Mouse (Mus musculus) liver, embryonic 16.5 days (tissue): ENCODE measurements around the gene C2cd2. TPM values are rescaled to one million over a fixed set of nuclear protein-coding genes. Genes with fewer than 3 reads are reported as not detected.

Experiments
- ATAC-seq: fragments of 200-750 bp; cut with Nextera tagmentation; 2 replicates; pipeline ENCODE4 v1.8.0; 2017; ENCODE audit warnings: low read depth, mild to moderate bottlenecking, moderate number of reproducible peaks, moderate library complexity
- H3K27ac ChIP-seq: fragments of 300-500 bp; sonication (generic); 2 replicates; pipeline ENCODE4 v1.5.1; 2014; ENCODE audit warnings: mild to moderate bottlenecking, low read length
- H3K27me3 ChIP-seq: fragments of 300-500 bp; sonication (generic); 2 replicates; pipeline ENCODE4 v1.6.1; 2014; ENCODE audit warnings: low read depth, low read length, mixed read lengths; ENCODE audit not compliant: control insufficient read depth, insufficient read depth
- H3K36me3 ChIP-seq: fragments of 300-500 bp; sonication (generic); 2 replicates; pipeline ENCODE4 v1.6.1; 2014; ENCODE audit warnings: mild to moderate bottlenecking; ENCODE audit not compliant: control insufficient read depth, insufficient read depth
- H3K4me1 ChIP-seq: fragments of 300-500 bp; sonication (generic); 2 replicates; pipeline ENCODE4 v1.6.1; 2014; ENCODE audit warnings: low read depth, low read length, mixed read lengths; ENCODE audit not compliant: control insufficient read depth
- H3K4me2 ChIP-seq: fragments of 300-500 bp; sonication (generic); 2 replicates; pipeline ENCODE4 v1.6.1; 2014; ENCODE audit warnings: low read depth, low read length, mixed read lengths
- H3K4me3 ChIP-seq: fragments of 300-500 bp; sonication (generic); 2 replicates; pipeline ENCODE4 v1.5.1; 2014; ENCODE audit warnings: low read depth, mild to moderate bottlenecking, low read length
- H3K9ac ChIP-seq: fragments of 300-500 bp; sonication (generic); 2 replicates; pipeline ENCODE4 v1.6.1; 2014; ENCODE audit warnings: low read depth, low read length
- H3K9me3 ChIP-seq: fragments of 300-500 bp; sonication (generic); replicated peaks from 2 replicates; pipeline ENCODE4 v1.6.1; 2016; ENCODE audit warnings: low read length; ENCODE audit not compliant: control insufficient read depth
- WGBS: fragments of 180-500 bp; shearing (Covaris S2); extraction: QIAGEN DNeasy Blood & Tissue Kit; methylation state at CpG from one replicate; pipeline ENCODE4 v1.1.7; 2014; ENCODE audit not compliant: insufficient replicate concordance; 5-methylcytosine and 5-hydroxymethylcytosine counted together
- polyA plus RNA-seq: library from polyadenylated mRNA; unstranded; fragments of >200 nt; fragmentation: Nextera tagmentation; extraction: Ambion mirVana; gene quantifications from 2 replicates; pipeline ENCODE4 v1.2.1, GENCODE M21; 2015

Gene C2cd2
- polyA plus RNA-seq, 1 experiment from 2014 or later, result 4.2 TPM

DNA sequence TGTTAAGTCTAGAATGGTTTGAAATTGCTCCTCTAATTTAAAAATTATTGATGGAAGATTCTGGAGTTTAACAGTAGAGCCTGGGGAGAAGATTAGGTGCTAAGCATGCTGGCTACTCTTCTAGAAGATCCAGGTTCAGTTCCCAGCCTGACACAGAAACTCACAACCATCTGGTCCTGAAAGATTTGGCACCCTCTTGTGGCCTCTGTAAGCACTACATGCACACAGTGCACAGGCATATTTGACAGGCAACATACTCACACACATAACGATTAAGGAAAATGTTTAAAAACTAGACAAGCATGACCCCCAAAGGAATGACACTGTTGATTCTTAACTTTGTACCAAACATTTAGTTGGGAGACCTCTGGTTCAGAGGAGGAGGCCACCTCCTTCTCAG is 83.3 kb downstream of the C2cd2 start:
- Histone ChIP-seq H3K36me3 (no peaks in the 10 kb centered on the region), H3K4me1 (no peaks in the 10 kb centered on the region), H3K9me3 (no peaks in the 10 kb centered on the region), H3K4me3 (no peak overlapping the region), H3K27me3 (no peaks in the 10 kb centered on the region), H3K9ac (no peak overlapping the region), H3K27ac (no peak overlapping the region), H3K4me2 (no peak overlapping the region)
- WGBS, result 72% methylated on average over 1 of the region's 1 CpGs
- ATAC-seq, result no peak

DNA sequence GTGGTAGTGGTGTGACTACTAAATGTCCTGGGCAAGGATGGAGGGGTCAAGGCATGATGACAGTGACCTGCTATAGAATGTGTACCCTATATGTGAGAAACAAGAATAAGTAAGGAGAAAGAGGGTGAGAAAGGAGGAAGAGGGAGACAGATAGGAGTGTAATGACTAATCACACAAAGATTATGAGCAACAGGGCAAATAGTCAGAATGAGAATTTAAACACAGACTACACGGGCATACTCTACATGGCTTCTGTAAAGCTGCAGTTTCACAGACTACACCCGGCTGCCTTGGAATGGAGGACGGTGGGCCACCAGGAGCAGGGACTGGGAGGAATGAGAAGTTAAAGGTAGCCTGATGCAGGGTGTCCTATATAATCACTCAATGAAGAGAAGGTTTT is 84.9 kb downstream of the C2cd2 start:
- H3K4me2 ChIP-seq, result no peak overlapping the region
- H3K9me3 ChIP-seq, result no peaks in the 10 kb centered on the region
- no peaks in the 10 kb centered on the region for H3K36me3 ChIP-seq
- WGBS, result 78% methylated on average over 3 of the region's 3 CpGs
- H3K27me3 ChIP-seq, result no peaks in the 10 kb centered on the region
- H3K9ac ChIP-seq, result no peak overlapping the region
- no peaks in the 10 kb centered on the region for H3K4me1 ChIP-seq
- no peak overlapping the region for H3K27ac ChIP-seq
- ATAC-seq, result no peak
- no peak overlapping the region for H3K4me3 ChIP-seq

DNA sequence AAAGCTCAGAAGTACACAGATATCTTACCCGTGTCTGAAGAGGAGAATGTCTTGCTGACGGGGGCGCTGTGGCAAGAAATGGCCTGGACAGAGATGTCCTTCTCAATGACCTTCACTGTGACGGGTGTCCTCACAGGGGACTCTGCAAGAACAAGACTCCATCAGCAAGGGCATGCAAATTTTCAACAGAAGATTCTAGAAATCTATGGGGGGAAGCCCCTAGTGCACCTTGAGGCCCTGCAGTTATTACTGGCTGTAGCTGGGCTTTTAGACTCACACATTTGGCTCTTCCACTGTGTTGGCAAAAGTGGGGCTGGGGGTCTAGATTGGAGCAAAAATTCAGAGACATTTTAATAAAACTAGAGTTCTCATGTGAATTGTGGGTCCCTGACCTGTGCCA is 87.3 kb downstream of the C2cd2 start:
- Histone ChIP-seq H3K4me2 (no peak overlapping the region), H3K9ac (no peak overlapping the region), H3K4me1 (no peaks in the 10 kb centered on the region), H3K27ac (no peak overlapping the region), H3K36me3 (no peaks in the 10 kb centered on the region), H3K27me3 (no peaks in the 10 kb centered on the region), H3K9me3 (no peaks in the 10 kb centered on the region), H3K4me3 (no peak overlapping the region)
- no peak for ATAC-seq
- WGBS, result 75% methylated on average over 4 of the region's 4 CpGs

DNA sequence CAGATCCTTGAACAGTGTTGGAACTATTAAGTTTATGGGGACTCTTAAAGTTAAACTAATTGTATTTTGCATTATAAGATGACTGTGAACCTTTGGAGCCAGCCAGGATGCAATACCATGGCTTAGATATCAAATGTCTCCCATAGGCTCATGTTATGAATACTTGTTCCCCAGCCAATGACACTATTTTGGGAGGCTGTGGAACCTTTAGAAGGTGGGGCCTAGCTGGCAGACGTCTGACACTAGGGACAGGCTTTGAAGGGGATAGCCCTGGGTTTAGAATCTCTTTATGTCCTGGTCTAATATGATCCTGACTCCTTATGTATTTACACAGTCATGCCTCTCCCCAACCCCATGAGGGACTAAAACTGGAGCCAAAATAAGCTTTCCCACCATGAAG is 88.0 kb downstream of the C2cd2 start:
- Histone ChIP-seq H3K4me2 (no peak overlapping the region), H3K4me1 (no peaks in the 10 kb centered on the region), H3K9me3 (no peaks in the 10 kb centered on the region), H3K36me3 (no peaks in the 10 kb centered on the region), H3K4me3 (no peak overlapping the region), H3K27me3 (no peaks in the 10 kb centered on the region), H3K9ac (no peak overlapping the region), H3K27ac (no peak overlapping the region)
- 46% methylated on average over 1 of the region's 1 CpGs for WGBS
- ATAC-seq, result no peak

DNA sequence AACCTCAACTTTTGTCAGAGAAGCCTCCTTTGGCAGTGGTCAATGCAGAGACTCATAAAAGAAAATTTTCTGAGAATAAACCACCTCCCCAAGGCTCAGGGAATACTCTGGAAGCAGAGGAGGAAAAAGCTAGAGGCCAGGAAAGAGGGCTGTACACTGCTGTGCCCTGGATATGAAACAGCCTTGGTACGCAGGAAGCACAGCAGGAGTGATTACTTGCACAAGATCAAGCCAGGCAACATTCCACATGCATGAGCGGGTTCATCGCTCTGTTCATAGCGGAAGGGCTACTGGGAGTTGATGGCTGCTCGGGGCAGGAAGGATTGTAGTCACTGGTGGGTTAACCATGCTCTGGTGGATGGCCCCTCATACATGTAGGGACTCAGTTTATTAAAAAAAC is 89.7 kb downstream of the C2cd2 start:
- Histone ChIP-seq H3K36me3 (no peaks in the 10 kb centered on the region), H3K4me1 (no peaks in the 10 kb centered on the region), H3K27ac (no peak overlapping the region), H3K27me3 (no peaks in the 10 kb centered on the region), H3K9me3 (no peaks in the 10 kb centered on the region), H3K4me3 (no peak overlapping the region), H3K4me2 (no peak overlapping the region), H3K9ac (no peak overlapping the region)
- 83% methylated on average over 5 of the region's 5 CpGs for WGBS
- no peak for ATAC-seq

DNA sequence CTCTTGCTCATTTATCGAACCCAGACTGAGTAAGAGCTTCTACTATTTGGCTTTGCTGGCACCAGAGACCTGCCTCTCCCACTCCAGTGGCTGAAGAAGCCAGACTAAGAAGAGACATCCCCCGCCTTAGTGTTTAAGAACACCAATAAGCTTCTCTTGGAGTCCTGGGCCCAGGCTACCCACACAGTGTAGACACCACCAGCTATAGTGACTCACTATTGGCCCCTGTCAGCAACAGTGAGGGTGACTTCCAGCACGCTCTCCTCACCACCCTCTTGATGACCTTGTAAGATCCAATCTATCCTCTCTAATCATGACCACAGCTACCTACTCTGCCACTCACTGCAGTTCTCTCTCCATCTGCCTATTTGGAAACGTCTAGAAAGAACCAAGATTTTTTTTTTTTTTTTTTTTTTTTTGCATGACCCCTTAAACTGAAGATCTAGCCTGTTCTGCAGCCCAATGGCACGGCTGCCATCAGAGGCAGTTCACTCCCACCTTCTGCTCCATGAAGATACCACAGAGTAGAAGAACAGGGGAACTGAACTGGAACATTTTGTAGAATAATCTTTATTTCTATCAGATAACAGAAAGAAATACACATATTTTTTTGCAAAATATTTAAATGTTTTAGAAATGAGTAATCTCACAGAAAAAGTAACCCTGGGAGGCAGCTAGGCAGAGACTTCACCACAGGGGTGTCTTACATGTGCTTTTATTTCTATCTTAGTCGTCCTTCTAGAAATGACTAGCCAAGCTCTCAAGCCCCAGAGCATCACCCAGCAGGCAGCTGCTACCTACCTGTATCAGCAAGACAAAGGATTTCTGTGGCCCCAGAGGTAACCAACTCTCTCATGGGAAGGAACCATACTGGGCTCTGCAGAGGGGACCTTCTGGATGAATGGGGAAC is 93.0 kb downstream of the C2cd2 start:
- Histone ChIP-seq H3K27ac (no peak overlapping the region), H3K4me3 (no peak overlapping the region), H3K9ac (no peak overlapping the region), H3K27me3 (no peaks in the 10 kb centered on the region), H3K4me1 (no peaks in the 10 kb centered on the region), H3K9me3 (no peaks in the 10 kb centered on the region), H3K36me3 (no peaks in the 10 kb centered on the region), H3K4me2 (no peak overlapping the region)
- ATAC-seq, result no peak
- 58% methylated on average over 6 of the region's 6 CpGs for WGBS

DNA sequence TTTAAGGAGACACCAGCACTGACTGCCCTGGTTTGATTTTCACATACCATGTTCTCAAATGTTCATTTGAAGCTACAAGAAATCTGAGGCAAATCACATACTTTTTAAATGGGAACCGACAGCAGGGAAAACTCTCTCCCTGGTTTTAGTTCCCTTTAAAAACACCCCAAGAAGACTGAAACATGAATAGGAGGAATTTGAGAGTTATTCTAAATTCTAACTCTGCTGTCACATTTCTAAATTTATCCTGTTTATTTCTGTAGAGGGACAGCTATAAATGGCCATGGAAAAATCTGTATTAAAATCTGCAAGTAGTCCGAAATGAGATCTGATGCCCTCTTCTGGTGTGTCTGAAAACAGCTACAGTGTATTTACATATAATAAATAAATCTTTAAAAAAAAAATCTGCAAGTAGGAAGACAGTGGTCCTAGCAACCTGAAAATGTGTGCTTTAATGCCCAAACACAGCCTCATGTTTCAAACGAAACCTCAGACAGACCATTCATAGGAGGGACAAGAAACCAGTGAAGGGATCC is 98.4 kb downstream of the C2cd2 start:
- ATAC-seq, result no peak
- H3K4me3 ChIP-seq, result no peak overlapping the region
- H3K9me3 ChIP-seq, result no peaks in the 10 kb centered on the region
- no peaks in the 10 kb centered on the region for H3K36me3 ChIP-seq
- WGBS, result 64% methylated on average over 3 of the region's 3 CpGs
- no peak overlapping the region for H3K27ac ChIP-seq
- no peak overlapping the region for H3K9ac ChIP-seq
- H3K27me3 ChIP-seq, result no peaks in the 10 kb centered on the region
- no peaks in the 10 kb centered on the region for H3K4me1 ChIP-seq
- no peak overlapping the region for H3K4me2 ChIP-seq

DNA sequence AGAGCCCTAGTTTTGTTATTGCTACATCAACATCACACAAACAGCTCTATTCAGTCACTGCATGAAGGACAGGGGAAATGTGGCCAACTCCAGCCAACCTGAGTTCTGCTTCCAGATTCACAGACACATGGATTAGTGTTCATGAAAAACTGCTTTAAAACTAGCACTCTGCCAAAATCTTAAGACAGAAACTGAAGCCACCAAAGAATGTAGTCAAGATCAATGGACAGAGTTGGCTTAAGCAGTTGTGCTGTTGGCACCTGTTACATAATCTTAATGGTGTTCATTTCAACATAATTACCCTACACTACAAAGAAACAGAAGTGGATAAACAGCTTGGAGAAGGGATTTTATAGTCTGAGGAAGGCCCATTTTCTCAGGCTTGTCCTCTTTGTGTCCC is 106.3 kb downstream of the C2cd2 start:
- H3K27ac ChIP-seq, result no peak overlapping the region
- no peak overlapping the region for H3K4me3 ChIP-seq
- peaks cover 6% of the 10 kb centered on the region; the same call in 1 of the 2 replicates for H3K4me1 ChIP-seq
- H3K4me2 ChIP-seq, result no peak overlapping the region
- no peaks in the 10 kb centered on the region for H3K36me3 ChIP-seq
- ATAC-seq, result no peak
- no peaks in the 10 kb centered on the region for H3K27me3 ChIP-seq
- H3K9me3 ChIP-seq, result no peaks in the 10 kb centered on the region
- H3K9ac ChIP-seq, result no peak overlapping the region

DNA sequence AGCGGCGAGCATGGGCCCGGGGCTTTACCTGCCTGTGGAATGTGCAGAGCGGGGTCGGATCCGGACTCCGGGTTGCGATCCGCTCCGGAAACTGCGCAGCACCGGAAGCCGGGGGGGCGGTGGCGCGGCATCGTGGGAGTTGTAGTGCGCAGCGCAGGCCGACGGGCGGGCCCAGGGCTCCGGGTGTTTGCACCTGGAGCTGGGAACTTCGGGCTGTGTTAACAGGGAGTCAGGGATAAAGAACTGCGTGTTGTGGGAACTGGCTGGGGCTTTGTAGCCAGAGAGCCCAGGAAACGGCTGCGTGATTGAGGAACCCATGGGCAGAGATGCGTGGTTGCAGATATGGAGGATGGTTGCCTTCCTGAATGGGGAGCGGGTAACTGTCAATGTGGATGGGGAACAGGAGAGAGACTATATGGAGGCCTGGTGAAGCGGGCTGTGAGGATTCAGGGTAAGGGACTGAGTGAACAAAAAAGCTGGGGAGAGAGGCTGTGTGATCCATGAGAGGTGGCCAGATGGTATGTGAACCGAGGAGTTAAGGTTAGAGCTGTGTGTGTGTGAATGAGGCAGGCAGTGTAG is 110.6 kb downstream of the C2cd2 start, which contains the start of gene Prdm15:
Gene Prdm15, minus strand, starts transcription at position 110 of the 579 bp plus-strand sequence.
- under 1% methylated on average over 31 of the region's 31 CpGs for WGBS

More for the DNA sequence above, 110.6 kb downstream of the C2cd2 start, which contains the start of gene Prdm15:
- Histone ChIP-seq H3K4me2 (peak within 1 kb of the TSS; percentile 73), H3K36me3 (no peaks in the 10 kb centered on the region), H3K27me3 (no peaks in the 10 kb centered on the region), H3K4me1 (peaks cover 18% of the 10 kb centered on the region), H3K4me3 (peak within 1 kb of the TSS; percentile 93), H3K27ac (peak within 1 kb of the TSS; percentile 91), H3K9ac (peak within 1 kb of the TSS; percentile 96), H3K9me3 (no peaks in the 10 kb centered on the region)
- peak; percentile 81 for ATAC-seq
